Mouse (Mus musculus) kidney, postnatal 10 days (tissue): ENCODE results near the gene Ankrd6.

Source experiments
- DNase-seq: peaks from one replicate; pipeline ENCODE4 v3.0.0; 2021; ENCODE audit warnings: mixed read lengths

Gene Ankrd6

DNA sequence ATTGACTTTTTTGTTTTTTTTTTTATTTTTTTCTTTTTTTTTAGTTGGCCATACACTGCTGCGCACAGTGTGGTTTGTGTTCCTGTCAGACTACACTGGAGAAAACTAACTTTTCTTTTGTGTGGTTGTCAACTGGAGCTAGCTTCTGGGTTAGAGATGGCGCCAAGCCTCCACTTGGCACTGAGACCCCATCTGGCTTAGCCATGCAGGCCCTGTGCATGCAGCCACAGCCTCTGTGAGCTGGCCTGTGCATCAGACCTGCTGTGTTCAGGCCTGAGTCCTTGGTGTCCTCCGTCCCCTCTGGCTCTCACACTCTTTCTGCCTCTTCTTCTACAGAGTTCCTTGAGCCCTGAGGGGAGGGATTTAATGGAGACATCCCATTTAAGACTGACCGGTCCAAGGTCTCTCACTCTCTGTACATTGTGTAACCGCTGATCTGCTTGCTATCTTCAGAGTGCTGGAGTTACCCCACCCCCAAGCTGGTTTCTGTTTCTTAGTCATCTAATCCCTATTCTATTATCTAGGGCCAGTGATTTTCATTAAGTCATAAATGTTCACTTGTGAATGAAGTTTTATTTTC lies 96.9 kb downstream of the Ankrd6 start:
- no peak for DNase-seq

DNA sequence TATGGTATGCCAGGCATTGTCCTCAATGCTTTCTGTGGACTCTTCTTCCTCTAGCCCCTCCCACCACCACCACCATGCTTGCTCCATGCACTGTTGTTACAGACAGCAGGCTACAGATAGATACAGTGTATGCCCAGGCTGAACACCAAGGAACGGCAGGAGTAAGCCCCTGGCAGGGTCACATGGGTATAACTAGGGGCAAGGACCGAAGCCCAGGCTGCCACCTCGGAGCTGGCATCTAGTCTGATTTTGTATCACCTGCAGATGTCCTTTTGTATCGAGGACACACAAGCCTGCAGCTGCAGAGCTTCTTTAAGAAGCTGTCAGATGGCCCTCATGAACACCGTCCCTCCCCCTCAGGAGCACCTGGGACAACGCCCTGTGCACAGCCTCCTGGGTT lies 97.8 kb downstream of the Ankrd6 start:
- DNase-seq: no peak

DNA sequence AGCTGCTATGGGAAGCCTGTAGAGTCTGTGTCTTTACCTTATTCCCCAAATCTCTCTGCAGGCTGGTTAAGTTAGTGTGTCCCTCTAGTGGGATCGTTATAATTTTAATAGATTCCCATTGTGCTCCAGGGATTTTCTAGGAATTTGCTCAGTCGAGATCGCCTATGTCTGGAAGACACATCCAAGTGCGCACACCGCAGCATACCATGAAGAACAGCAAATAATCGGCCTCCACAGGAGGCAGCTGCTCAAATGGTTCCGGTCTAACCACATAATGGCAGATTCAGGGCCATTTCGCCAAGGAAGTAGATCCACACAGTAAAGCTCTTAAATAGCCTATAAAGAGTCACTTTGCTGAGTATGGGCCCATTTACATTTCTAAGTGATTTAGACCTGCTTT lies 98.3 kb downstream of the Ankrd6 start:
- no peak for DNase-seq

DNA sequence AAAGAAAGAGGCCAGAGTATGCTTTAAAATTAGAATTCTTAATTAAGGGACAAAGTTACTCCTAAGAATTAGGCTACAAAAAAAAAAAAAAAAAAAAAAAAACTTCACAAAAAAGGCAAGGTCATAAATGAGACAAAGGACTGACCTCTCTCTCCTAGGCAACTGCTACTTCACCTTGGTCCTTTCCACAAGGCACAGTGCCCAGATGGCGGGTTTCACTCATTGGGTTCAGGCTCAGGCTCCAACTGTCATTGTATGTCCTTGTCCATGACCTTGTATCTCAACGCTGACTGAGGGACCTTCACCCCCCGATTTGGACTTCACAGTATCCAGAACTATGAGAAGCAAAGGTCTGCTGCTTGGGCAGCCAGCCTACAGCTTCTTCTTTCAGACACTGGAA lies 112.2 kb downstream of the Ankrd6 start:
- no peak for DNase-seq

DNA sequence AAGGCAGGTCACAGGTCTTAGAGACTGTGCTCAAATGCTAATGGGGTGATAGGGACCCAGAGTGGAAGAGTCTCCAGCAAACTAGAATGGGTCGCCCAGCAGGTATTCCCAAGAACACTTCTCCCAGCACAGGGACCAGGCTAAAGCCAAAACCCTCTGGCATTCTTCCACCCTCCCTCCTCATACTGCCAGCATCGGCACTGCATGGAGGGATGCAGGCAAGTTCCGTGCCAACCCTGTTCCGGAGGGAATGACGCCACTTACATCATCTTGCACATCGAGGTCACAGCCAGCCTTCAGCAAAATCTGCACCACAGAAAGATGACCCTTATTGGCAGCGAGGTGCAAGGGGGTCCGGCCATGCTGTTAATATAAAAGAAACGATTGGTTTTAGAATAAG lies 114.6 kb downstream of the Ankrd6 start:
- no peak for DNase-seq

DNA sequence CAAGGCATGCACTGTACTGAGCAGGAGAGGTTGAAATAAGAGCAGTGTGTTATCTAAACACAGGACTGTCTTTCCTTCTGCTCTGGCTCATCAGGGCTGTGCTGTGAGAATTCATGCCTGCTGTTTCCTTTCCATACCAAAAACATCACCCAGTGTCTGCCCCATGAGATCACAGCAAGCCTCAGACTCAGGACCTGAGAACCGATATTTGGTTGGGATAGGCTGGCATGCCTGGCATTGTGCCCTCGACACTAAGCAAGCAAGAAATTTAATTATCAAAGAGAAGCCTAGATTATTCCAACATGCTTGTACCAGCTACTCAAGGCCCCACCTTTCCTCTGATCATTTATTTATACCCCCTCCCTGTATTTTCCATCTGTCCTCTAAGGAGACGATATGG lies 116.1 kb downstream of the Ankrd6 start:
- DNase-seq: no peak

DNA sequence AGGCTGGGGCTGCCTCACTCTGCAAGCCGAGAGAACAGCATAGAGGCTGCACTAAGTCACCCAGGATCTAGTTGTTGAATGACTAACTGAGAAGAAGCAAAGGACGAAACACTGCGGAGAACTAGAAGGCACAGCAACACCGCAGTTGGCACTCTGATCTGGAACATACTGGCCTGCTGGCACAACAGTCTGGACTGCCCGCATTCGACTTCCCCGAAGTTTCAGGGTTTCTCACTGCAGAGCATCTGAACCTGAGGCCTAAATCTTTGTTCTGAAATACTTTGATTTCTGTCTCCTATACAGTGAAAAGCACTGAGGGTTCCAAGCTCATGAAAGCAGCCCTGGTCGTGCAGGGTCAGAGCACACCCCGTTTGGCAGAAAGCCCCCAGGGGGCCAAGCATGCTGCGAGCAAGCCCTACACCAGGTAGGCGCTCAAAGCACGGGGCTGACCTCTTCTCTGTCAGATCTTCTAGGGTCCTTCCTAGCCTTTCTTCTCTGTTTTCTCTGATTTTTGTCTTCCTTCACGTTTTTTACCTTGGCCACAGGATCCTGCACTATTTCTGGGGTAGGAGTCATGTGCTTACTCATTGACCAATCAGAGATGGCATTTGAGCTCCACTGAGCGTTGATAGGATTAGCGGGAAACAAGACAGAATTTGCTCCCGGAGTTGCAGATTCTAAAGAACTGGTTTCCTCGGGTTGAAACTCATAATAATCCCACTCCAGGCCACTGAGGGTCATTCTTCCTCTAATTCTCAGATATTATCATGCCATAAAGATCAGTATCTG lies 117.0 kb downstream of the Ankrd6 start:
- DNase-seq: no peak

DNA sequence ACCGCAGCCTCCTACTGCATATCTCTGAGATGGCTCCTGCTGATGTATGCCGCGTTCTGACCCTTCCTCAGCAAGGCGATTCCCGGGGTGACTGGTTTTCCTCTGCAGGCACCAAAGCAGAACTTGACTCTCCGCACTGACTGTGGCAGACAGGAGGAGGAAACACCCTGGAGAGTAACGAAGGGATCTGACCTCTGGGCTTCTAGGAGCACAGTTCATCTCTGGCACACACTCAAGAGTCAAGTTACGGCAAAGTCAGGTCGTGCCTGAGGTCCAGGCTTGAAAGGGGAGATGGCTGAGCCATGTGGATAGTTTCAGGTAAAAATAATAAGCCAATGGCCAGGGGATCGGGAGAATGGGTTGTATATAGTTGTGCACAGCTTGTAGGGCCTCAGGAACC lies 121.3 kb downstream of the Ankrd6 start:
- no peak for DNase-seq

DNA sequence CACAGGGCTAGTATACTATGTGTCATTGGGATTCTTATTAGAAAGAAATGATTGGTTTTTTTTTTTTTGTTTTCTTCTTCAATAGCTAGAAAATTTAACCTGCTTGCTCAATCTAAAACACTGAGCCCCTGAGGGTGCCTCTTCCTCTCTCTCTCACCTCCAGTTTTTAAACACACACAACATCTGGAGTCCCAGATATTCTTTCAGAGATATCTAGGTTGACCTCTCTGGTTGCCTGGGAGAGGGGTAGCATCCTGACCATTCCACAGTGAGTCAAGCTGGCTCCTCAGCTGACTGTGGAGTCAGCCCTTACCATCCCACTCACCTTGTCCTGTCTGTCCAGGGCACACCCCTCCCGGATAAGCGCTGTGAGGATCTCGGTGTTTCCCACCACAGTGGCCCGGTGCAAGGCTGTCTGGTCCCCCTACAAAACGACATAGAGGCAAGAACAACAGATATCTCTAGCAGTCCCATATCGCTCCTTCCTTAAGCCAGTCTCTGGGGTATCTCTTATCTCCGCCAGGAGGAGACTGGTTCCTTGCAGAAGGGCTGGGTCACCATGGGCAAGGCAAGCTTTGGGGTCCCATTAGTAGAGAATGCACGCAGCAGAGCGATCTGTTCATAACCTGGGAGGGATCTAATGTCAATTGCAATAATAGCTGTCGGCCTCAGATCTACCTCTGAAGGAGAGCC lies 122.1 kb downstream of the Ankrd6 start:
- DNase-seq: no peak

DNA sequence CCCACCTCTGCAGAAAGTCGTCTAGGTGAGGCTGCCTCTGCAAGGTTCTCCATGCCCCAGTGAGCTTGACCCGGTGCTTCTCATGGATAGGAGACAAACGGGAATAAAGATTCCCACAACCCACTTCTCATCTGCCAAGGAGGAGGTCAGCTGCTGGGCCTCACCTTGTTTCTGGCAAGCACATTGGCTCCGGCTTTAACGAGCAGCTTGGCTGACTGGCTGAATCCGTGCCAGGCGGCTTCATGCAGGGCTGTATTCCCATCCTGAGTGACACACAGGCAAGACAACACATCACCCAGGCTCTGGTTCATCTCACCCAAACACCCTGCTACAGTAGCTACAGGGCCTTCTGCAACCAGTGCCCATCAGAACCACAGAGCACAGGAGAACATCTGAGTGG lies 123.7 kb downstream of the Ankrd6 start:
- DNase-seq: peak; percentile 17

DNA sequence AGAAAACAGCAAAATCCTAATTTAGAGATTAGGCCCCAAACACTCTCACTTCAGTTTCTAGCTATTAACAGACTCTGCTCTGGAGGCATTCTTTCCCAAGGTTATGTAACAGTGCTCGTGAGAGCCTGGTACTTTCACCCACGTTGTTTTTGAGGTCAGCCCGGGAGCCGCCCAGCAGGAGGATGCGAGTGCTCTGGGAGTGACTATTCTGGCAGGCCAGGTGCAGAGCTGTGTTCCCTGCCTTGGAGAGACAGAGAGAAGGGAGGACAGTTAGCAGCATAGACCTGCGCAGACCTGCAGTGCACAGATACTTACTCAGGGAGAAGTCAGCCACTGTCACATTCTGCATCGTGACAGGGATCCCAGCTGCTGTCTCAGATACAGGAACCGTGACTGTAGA lies 126.4 kb downstream of the Ankrd6 start:
- no peak for DNase-seq

DNA sequence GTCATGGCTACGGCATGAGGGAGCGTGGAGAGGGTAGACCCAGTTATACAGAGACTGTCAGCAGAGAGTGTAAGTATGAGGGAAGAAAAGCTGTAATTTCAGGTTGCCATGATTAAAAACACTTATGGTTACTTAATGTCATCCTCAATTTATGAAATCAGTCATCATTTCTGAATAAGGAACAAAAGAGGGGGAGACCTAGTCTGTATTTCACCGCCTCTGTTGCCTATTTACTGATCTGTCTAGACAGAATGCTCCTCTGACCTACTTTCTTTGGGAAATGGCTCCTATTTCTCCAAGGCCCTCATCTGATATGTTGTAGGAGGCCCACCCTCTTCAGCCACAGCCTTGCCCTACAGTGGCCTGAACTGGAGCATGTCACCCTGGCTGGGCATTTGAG lies 130.0 kb downstream of the Ankrd6 start:
- DNase-seq: no peak

DNA sequence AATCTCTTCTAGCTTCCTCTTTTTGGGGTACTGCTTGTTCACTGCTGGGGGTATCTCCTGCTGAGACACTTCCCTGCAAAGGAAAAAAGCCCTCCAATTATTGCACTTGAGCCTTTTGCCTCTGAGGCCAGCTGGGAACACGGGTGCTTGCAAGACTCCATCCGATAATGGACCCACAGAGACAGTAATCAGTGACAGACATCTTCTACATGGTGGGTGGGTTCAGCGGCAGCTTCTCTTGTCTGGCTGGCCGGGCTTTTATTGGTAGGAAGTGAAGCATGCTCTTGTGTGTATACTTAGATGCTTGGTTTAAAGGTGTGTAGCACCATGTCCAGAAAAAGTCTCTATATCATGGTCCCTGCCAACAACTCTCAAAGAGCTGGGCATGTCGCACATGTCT lies 133.2 kb downstream of the Ankrd6 start:
- DNase-seq: no peak

DNA sequence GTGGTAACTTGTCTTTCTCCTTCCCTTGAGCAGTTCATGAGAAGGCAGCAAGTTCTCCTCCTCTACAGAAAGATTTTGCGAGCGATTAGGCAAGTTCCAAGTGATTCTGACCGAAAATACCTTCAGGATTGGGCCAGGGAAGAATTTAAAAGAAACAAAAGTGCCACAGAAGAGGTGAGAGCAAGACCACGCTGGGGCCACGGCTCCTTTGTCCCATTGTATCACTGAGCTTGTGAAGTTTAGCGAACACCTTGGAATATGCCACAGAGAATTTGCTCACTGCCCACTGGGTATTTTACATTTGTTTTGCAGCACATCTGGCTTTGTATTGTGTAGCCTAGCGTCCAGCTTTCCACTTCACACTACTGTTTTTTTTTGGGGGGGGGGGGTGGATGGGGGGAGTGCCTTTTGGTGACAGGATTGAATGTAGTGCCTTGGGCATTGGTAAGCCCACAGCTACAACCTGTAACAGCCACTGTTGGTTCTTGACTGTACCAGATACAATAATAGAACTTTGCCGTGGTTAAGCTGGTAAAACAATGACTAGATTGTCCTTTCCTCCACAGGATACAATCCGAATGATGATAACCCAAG lies 150.0 kb downstream of the Ankrd6 start:
- no peak for DNase-seq

DNA sequence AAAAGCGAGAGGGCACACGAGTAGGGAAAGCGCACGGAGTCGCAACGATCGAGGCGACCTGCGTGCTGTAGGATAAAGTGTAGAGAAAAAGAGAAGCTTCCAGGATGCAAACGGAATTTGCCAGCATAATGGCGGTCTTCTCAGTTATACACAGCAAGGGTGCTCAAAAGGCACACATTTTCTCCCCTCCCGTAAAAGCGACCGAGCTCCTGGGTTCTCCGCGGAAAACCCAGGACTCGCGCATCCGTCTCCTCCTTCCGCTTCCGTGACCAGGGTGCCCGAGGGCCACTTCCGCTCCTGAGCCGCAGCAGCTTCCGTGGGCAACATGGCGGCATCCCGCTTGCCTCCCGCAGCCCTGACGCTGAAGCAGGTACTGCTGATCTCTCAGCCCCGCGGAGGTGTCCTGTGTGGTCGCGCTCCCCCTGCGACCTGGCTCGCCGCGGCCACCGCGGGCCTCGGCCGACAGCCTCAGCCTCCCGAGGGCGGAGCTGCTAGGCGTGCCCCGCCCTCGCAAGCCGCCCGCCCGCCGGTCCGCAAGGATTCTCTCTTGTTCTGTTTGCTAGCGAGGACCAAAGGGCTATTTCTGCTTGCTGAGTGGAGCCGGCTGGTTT lies 150.6 kb downstream of the Ankrd6 start, which contains the start of gene Lyrm2:
TSS of gene Lyrm2 (plus strand) at position 288 of the 611 bp plus-strand sequence.
- DNase-seq: peak; percentile 86

DNA sequence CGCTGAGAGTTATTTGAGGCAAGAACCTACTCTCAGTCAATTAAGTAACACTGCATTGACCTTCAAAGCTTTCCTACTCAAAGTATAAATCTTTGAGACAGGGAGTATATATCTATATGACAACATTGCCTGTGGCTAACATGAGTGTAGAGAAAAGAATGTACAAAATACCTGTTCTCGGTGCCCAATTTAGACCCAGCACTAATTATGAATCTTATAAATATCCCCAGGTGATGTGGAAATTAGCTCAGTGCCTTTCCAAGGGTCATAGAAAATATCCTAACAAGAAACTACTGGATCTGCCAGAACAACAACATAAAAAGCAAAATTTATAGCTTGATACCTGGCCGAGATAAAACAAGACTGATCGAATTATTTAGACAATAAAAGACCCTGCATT lies 151.7 kb downstream of the Ankrd6 start:
- DNase-seq: no peak

DNA sequence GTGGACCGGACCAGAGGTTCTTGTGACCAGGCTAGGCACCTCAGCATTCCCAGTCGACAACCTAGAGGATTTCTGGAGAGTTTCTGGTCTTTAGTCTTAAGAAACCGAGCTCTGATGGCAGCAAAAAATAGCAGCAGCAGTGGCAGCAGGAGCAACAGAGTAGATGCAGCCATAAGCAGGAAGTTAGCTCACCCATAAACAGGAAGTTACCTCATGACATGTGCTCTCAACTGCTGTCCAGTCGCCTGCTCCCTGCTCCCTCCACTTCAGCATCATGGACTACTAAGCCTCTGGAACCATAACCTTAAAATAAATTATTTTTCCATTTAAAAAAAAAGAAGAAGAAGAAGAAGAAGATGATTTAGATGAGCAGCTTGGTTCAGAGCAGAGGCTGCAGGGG lies 161.6 kb downstream of the Ankrd6 start:
- no peak for DNase-seq

DNA sequence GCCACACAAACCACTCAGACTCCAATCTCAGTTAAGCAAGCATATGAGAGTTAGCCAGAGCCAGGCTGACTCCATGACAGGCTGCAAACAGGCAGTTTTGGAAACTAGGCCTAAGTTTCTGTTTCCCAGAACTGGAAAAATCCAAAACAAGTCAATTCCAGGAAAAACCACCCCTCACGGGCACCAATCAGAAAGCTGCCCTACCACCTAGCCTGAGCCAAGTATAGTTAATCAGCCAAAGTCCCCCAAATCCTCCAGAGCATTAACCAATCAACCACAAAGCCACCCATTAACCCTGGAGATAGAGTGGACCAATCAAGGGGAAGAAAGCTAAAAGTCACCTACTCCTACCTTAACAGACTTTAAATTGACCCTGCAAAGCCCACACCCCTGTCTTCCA lies 163.5 kb downstream of the Ankrd6 start:
- DNase-seq: no peak

DNA sequence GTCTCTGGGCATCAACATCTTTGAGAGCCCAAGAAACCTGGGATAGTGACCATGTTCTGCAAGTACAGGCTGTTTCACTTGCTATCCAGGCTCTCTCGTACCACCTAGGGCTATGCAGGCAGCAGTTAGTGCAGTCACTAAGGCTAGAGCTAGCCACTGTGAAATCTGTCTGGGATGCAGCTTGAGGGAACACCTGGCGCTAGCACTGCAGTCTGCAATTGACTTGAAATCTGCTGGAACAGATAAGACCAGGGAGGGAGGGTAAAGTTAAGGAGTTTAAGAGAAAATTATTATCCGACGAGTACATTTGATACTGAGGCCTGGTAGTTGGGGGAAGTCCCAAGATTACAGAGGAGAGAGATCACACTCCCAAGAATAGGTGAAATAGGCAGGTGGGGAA lies 170.6 kb downstream of the Ankrd6 start:
- DNase-seq: no peak

DNA sequence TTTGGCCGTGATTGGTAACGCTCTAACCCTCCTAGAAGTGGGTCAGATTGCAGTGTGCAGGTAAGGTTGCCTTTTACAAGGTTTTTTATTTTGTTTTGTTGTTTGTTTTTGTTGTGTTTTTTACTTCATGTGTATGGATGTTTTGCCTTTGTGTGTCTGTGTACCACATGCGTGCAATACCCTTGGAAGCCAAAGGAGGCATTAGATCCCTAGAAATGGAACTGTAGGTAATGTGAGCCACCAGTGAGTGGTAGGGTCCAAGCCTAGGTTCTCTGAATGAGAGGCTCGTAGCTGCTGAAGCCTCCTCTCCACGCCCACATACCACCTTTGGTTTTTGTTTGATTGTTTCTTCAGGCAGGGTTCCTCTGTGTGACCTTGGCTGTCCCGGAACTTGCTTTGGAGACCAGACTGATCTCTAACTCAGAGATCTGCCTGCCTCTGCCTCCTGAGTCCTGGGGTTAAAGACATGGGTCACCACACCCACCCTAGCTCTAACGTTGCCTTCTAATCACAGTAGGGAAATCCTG lies 180.3 kb downstream of the Ankrd6 start:
- DNase-seq: no peak

DNA sequence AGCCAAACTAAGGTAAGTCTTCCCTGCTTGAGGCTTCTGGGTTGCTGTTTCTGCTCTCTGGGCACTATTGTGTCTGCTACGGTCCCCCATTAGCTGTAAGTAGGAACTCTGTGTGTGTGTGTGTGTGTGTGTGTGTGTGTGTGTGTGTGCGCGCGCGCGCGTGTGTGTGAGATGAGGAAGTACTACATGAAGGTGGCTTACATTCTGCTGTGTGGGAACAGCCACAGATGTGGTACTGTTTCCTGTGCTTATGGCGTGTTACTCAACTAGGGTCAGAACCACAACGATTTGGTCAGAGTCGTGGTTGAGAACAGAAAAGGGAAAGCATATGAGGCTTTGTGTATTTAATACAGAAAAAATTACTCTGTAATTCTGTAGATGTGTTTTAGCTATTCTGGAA lies 182.6 kb downstream of the Ankrd6 start:
- DNase-seq: no peak

DNA sequence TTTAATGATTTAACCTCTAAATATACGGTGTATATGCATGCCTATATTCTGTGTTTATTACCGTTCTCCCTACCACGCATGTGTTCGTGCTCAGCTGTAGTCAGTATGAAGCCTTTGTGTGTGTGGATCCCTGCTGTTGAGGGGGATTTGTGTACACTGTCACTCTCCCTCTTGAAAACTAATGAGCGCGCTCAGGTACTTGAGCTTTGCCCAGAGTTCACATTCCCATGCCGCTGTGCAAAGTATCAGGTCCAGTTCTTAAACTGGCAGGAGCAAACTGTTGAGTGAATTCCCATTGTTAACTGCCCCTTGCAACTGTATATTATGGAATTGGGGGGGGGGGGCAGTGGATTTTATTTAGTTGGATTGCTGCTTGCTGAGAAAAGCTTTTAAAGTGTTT lies 183.2 kb downstream of the Ankrd6 start:
- no peak for DNase-seq

DNA sequence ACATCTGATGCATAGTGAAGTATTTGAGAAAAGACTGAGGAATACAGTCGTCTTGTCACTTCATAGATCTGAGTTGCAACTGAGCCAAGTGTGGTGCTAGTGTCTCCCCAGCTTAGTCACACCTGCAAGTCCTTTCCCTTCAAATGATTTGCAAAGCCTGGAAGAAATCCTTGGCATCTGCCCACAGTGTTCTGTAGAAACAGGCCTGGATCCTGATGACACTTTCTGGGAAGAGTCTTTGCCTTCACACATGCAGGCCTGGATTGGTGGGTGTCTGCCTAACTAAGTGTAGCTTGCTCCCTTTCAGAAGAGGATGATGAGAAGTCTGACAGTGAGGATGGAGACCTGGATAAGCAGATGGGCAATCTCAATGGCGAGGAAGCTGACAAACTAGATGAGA lies 193.2 kb downstream of the Ankrd6 start:
- DNase-seq: no peak
